Mouse (Mus musculus) limb, embryonic 11.5 days (tissue): ENCODE measurements around the gene Pard6a. TPM values are rescaled to one million over a fixed set of nuclear protein-coding genes. Genes with fewer than 3 reads are reported as not detected.
A peak's percentile ranks its signal among the peaks of the same experiment; 100 is the strongest.

ENCODE experiments used
- ATAC-seq: fragments of 200-750 bp; cut with Nextera tagmentation; 2 replicates; pipeline ENCODE4 v1.8.0; 2017; ENCODE audit warnings: low read depth; ENCODE audit not compliant: insufficient number of reproducible peaks, low FRiP score, low TSS enrichment
- DNase-seq: peaks from one replicate; pipeline ENCODE4 v3.0.0-alpha.2; 2015; ENCODE audit warnings: low spot score
- H3K27ac ChIP-seq: fragments of 300-500 bp; sonication (generic); replicated peaks from 2 replicates; pipeline ENCODE4 v1.5.1; 2014; ENCODE audit warnings: low read depth, mild to moderate bottlenecking, low read length
- H3K27me3 ChIP-seq: fragments of 300-500 bp; sonication (generic); 2 replicates; pipeline ENCODE4 v1.6.1; 2014; ENCODE audit warnings: mild to moderate bottlenecking, low read length, mixed read lengths; ENCODE audit not compliant: control insufficient read depth, insufficient read depth
- H3K36me3 ChIP-seq: fragments of 300-500 bp; sonication (generic); 2 replicates; pipeline ENCODE4 v1.6.1; 2014; ENCODE audit warnings: mild to moderate bottlenecking, low read length, moderate library complexity, mixed read lengths; ENCODE audit not compliant: control insufficient read depth, insufficient read depth
- H3K4me1 ChIP-seq: fragments of 300-500 bp; sonication (generic); 2 replicates; pipeline ENCODE4 v1.6.1; 2014; ENCODE audit warnings: low read length, mixed read lengths; ENCODE audit not compliant: control insufficient read depth, insufficient read depth
- H3K4me2 ChIP-seq: fragments of 300-500 bp; sonication (generic); 2 replicates; pipeline ENCODE4 v1.6.1; 2014; ENCODE audit warnings: low read depth, mild to moderate bottlenecking, moderate library complexity; ENCODE audit not compliant: severe bottlenecking
- H3K4me3 ChIP-seq: fragments of 300-500 bp; sonication (generic); 2 replicates; pipeline ENCODE4 v1.5.1; 2014; ENCODE audit warnings: low read depth, low read length
- H3K9ac ChIP-seq: fragments of 300-500 bp; sonication (generic); 2 replicates; pipeline ENCODE4 v1.6.1; 2014; ENCODE audit warnings: mild to moderate bottlenecking, low read length
- H3K9me3 ChIP-seq: fragments of 300-500 bp; sonication (generic); 2 replicates; pipeline ENCODE4 v1.6.1; 2016; ENCODE audit warnings: low read length; ENCODE audit not compliant: control insufficient read depth
- WGBS: fragments of 180-500 bp; shearing (Covaris S2); extraction: QIAGEN DNeasy Blood & Tissue Kit; methylation state at CpG from one replicate; pipeline ENCODE4 v1.1.7; 2014; 5-methylcytosine and 5-hydroxymethylcytosine counted together
- polyA plus RNA-seq: library from polyadenylated mRNA; unstranded; fragments of >200 nt; fragmentation: Nextera tagmentation; extraction: Ambion mirVana; gene quantifications from 2 replicates; pipeline ENCODE4 v1.2.1, GENCODE M21; 2014

The Pard6a gene
- polyA plus RNA-seq, 1 experiment from 2014 or later: 14.6 TPM

- H3K9ac ChIP-seq: no peak overlapping the region
- H3K4me2 ChIP-seq: no peak overlapping the region
- no peaks in the 10 kb centered on the region for H3K27me3 ChIP-seq
- peaks cover 4% of the 10 kb centered on the region; the same call in 1 of the 2 replicates for H3K36me3 ChIP-seq
- H3K27ac ChIP-seq: no peak overlapping the region
- 72% methylated on average over 14 of the region's 14 CpGs for WGBS
- DNase-seq (no peak), ATAC-seq (no peak)
- no peak overlapping the region for H3K4me3 ChIP-seq
- H3K9me3 ChIP-seq: no peaks in the 10 kb centered on the region
- peaks cover 4% of the 10 kb centered on the region; the same call in 1 of the 2 replicates for H3K4me1 ChIP-seq
These were observed 12.7 kb upstream of the Pard6a start for GRCm38 (mm10) chr8:105688242-105688752.

- no peak overlapping the region for H3K9ac ChIP-seq
- DNase-seq (no peak), ATAC-seq (no peak)
- H3K4me2 ChIP-seq: no peak overlapping the region
- WGBS: 60% methylated on average over 35 of the region's 35 CpGs
- no peak overlapping the region for H3K4me3 ChIP-seq
- no peak overlapping the region for H3K27ac ChIP-seq
- H3K36me3 ChIP-seq: no peaks in the 10 kb centered on the region
- peaks cover 4% of the 10 kb centered on the region; the same call in 1 of the 2 replicates for H3K4me1 ChIP-seq
- H3K9me3 ChIP-seq: no peaks in the 10 kb centered on the region
- no peaks in the 10 kb centered on the region for H3K27me3 ChIP-seq
These were observed 11.5 kb upstream of the Pard6a start for GRCm38 (mm10) chr8:105689256-105689982.

GRCm38 (mm10) chr8:105689983-105690360, 11.0 kb upstream of the Pard6a start:
- no peak for ATAC-seq
- WGBS: 91% methylated on average over 9 of the region's 9 CpGs

GRCm38 (mm10) chr8:105690978-105691377, 10.0 kb upstream of the Pard6a start:
- H3K4me3 ChIP-seq: no peak overlapping the region
- H3K36me3 ChIP-seq: no peaks in the 10 kb centered on the region
- 84% methylated on average over 14 of the region's 14 CpGs for WGBS
- no peak for DNase-seq
- no peaks in the 10 kb centered on the region for H3K9me3 ChIP-seq
- H3K27me3 ChIP-seq: 0 out of 2 replicates have a peak, but pooled peaks cover 3% of the 10 kb centered on the region
- ATAC-seq: no peak
- peaks cover 3% of the 10 kb centered on the region; the same call in 1 of the 2 replicates for H3K4me1 ChIP-seq
- no peak overlapping the region for H3K4me2 ChIP-seq
- no peak overlapping the region for H3K27ac ChIP-seq
- no peak overlapping the region for H3K9ac ChIP-seq

More at GRCm38 (mm10) chr8:105689983-105690360, 11.0 kb upstream of the Pard6a start:
- no peaks in the 10 kb centered on the region for H3K27me3 ChIP-seq
- H3K9ac ChIP-seq: no peak overlapping the region
- H3K4me3 ChIP-seq: no peak overlapping the region
- H3K36me3 ChIP-seq: no peaks in the 10 kb centered on the region
- DNase-seq: no peak
- H3K9me3 ChIP-seq: no peaks in the 10 kb centered on the region
- no peak overlapping the region for H3K4me2 ChIP-seq
- no peak overlapping the region for H3K27ac ChIP-seq
- peaks cover 4% of the 10 kb centered on the region; the same call in 1 of the 2 replicates for H3K4me1 ChIP-seq

GRCm38 (mm10) chr8:105692449-105693182, 8.3 kb upstream of the Pard6a start:
- Histone ChIP-seq H3K4me3 (no peak overlapping the region), H3K9me3 (no peaks in the 10 kb centered on the region), H3K27ac (no peak overlapping the region), H3K9ac (no peak overlapping the region), H3K36me3 (no peaks in the 10 kb centered on the region; the same call in 1 of the 2 replicates), H3K4me1 (no peaks in the 10 kb centered on the region), H3K4me2 (no peak overlapping the region), H3K27me3 (0 out of 2 replicates have a peak, but pooled peaks cover 3% of the 10 kb centered on the region)
- no peak for ATAC-seq
- no peak for DNase-seq
- WGBS: 93% methylated on average over 11 of the region's 11 CpGs

DNA sequence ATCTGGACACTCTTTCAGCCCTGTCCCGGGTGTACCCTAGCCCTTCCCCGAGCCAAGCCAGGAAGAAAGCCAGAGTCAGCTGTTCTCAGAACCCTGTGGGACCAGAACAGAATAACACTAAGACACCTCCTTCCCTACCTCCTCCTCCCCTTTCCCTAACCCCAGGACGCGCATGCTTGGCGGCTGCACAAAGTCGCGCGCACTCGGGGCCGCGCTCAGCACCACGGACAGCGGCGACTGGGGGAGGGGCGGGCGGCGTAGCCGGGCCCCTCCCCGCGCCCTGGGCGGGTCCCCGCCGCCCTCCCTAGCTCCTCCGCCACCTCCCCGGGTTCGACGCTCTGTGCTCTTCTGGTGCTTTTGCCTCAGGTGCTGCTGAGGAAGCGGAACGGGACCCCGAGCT, 7.3 kb upstream of the Pard6a start:
- DNase-seq (peak; percentile 84), ATAC-seq (peak; percentile 44; the same call in 1 of the 2 replicates)
- H3K27ac ChIP-seq: no peak overlapping the region
- H3K9ac ChIP-seq: no peak overlapping the region
- 0 out of 2 replicates have a peak, but pooled peaks cover 3% of the 10 kb centered on the region for H3K27me3 ChIP-seq
- H3K4me2 ChIP-seq: peak overlapping the region; percentile 71
- peaks cover 7% of the 10 kb centered on the region; the same call in 1 of the 2 replicates for H3K36me3 ChIP-seq
- 5% methylated on average over 28 of the region's 30 CpGs for WGBS
- no peaks in the 10 kb centered on the region for H3K9me3 ChIP-seq
- peak overlapping the region; percentile 22 for H3K4me3 ChIP-seq
- no peaks in the 10 kb centered on the region for H3K4me1 ChIP-seq

DNA sequence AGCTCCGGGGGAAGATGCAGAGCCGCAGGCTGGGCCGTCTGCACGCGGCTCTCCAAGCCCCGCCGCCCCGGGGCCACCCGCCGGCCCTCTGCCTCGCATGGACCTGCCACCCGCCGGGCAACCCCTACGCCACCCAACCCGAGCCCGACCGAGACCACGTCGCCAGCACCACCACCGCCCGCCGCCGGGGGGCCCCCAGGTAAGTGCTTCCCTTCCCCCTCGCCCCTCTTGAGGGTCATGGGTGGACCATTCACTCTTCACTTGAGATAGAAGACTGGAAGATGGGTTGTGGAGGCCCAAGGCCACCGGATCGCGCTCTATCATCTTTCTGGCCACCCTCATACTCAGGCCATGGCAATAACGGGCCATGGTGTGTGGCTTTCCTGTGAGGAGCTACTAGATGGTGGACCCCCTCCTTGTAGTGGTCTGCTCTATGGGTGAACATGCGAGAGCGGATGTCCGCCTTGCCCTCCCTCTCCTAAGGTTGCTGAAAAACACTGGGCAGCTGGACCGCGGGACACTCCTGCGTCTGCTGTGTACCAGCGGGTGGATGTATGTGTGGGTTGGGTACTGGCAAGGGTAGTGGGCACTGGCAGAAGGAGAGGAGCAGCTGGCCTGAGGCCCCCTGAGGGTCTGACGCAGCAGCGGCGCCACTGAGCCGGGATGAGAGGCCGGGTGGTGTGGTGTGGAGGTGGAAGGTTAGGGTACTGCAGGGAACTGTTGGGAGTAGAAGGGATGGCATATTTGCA, 6.7 kb upstream of the Pard6a start:
- H3K36me3 ChIP-seq: peaks cover 8% of the 10 kb centered on the region; the same call in 1 of the 2 replicates
- no peak overlapping the region for H3K9ac ChIP-seq
- H3K27me3 ChIP-seq: 0 out of 2 replicates have a peak, but pooled peaks cover 3% of the 10 kb centered on the region
- no peak overlapping the region for H3K27ac ChIP-seq
- DNase-seq (no peak), ATAC-seq (0 out of 2 replicates have a peak, but pooled peaks have one; percentile 27)
- H3K4me1 ChIP-seq: no peaks in the 10 kb centered on the region
- H3K9me3 ChIP-seq: no peaks in the 10 kb centered on the region
- H3K4me3 ChIP-seq: peak overlapping the region; percentile 22
- peak overlapping the region; percentile 71 for H3K4me2 ChIP-seq
- 9% methylated on average over 40 of the region's 40 CpGs for WGBS
